Mouse (Mus musculus) hindbrain, postnatal 0 days (tissue): ENCODE results near the gene Cript. TPM values are rescaled to one million over a fixed set of nuclear protein-coding genes. Genes with fewer than 3 reads are reported as not detected.

Experiments used
- ATAC-seq: fragments of 200-750 bp; cut with Nextera tagmentation; 2 replicates; pipeline ENCODE4 v1.8.0; 2017; ENCODE audit warnings: mild to moderate bottlenecking, moderate TSS enrichment, moderate library complexity
- DNase-seq: peaks from one replicate; pipeline ENCODE4 v3.0.0-alpha.2; 2015; ENCODE audit warnings: low spot score
- H3K27ac ChIP-seq: fragments of 300-500 bp; sonication (generic); 2 replicates; pipeline ENCODE4 v1.5.1; 2014; ENCODE audit warnings: mild to moderate bottlenecking
- H3K27me3 ChIP-seq: fragments of 300-500 bp; sonication (generic); 2 replicates; pipeline ENCODE4 v1.6.1; 2014; ENCODE audit warnings: low read length, mixed read lengths; ENCODE audit not compliant: insufficient read depth
- H3K36me3 ChIP-seq: fragments of 300-500 bp; sonication (generic); 2 replicates; pipeline ENCODE4 v1.6.1; 2014; ENCODE audit warnings: low read length, mixed read lengths; ENCODE audit not compliant: insufficient read depth
- H3K4me1 ChIP-seq: fragments of 300-500 bp; sonication (generic); 2 replicates; pipeline ENCODE4 v1.6.1; 2014; ENCODE audit warnings: antibody characterized with exemption, low read length, mixed read lengths; ENCODE audit not compliant: insufficient read depth
- H3K4me2 ChIP-seq: fragments of 300-500 bp; sonication (generic); 2 replicates; pipeline ENCODE4 v1.6.1; 2014; ENCODE audit warnings: low read depth, mild to moderate bottlenecking, low read length, moderate library complexity, mixed read lengths
- H3K4me3 ChIP-seq: fragments of 300-500 bp; sonication (generic); 2 replicates; pipeline ENCODE4 v1.5.1; 2014; ENCODE audit warnings: low read length
- H3K9ac ChIP-seq: fragments of 300-500 bp; sonication (generic); replicated peaks from 2 replicates; pipeline ENCODE4 v1.6.1; 2014; ENCODE audit warnings: mild to moderate bottlenecking, low read length, moderate library complexity, mixed read lengths
- H3K9me3 ChIP-seq: fragments of 300-500 bp; sonication (generic); 2 replicates; pipeline ENCODE4 v1.6.1; 2016; ENCODE audit warnings: low read length, mixed read lengths
- CTCF ChIP-seq: IDR thresholded peaks from 2 replicates; pipeline ENCODE4 v1.5.1; 2016; ENCODE audit warnings: antibody characterized with exemption, control low read depth, low read depth
- WGBS: fragments of 180-500 bp; shearing (Covaris S2); extraction: QIAGEN DNeasy Blood & Tissue Kit; methylation state at CpG from one replicate; pipeline ENCODE4 v1.1.7; 2014; 5-methylcytosine and 5-hydroxymethylcytosine counted together
- polyA plus RNA-seq: library from polyadenylated mRNA; unstranded; fragments of >200 nt; fragmentation: Nextera tagmentation; extraction: Ambion mirVana; gene quantifications from 2 replicates; pipeline ENCODE4 v1.2.1, GENCODE M21; 2015
- total RNA-seq: library from RNA; depleted of rRNA; stranded (reverse); fragments of >200 nt; gene quantifications from 2 replicates; pipeline ENCODE4 v1.2.3, GENCODE M21; 2014; rRNA removed

The Cript gene
- total and polyA plus RNA-seq, 2 experiments from 2014 or later = 37.3 to 184 TPM

DNA sequence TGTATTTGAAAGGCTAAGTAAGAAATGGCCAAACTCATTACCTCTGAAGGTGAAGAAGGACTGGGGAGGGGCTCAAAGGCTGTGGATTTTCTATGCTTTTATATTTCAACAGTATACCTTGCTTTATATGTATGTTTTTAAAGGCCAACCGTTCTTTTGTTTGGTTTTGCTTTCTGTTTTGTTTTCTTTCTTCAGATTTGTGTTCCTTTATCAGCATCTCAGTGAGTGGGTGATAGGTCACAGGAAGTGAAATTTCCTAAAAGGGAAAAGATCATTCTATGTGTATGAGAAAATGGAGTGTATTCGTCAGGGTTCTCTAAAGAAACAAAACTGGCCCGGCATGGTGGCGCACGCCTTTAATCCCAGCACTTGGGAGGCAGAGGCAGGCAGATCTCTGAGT, 58.3 kb downstream of the Cript start:
- TF ChIP-seq CTCF = no peak
- Histone ChIP-seq H3K4me2 (no peak overlapping the region), H3K9ac (no peak overlapping the region), H3K27me3 (no peaks in the 10 kb centered on the region), H3K4me3 (no peak overlapping the region), H3K27ac (no peak overlapping the region), H3K36me3 (no peaks in the 10 kb centered on the region), H3K4me1 (no peaks in the 10 kb centered on the region), H3K9me3 (no peaks in the 10 kb centered on the region)
- ATAC-seq = no peak
- 86% methylated on average over 5 of the region's 5 CpGs for WGBS
- DNase-seq = no peak

Other genes starting within 250 kb of the Cript start
- gene Tmem247, start 108.2 kb upstream of the Cript start, total RNA-seq = not detected in 2 replicates
- not detected in 2 replicates for gene Tmem247, start 108.2 kb upstream of the Cript start, polyA plus RNA-seq
- not detected in 2 replicates for gene Atp6v1e2, start 77.7 kb upstream of the Cript start, total RNA-seq
- 0.24 TPM in 1 of 2 replicates, not detected in the other for gene Atp6v1e2, start 77.7 kb upstream of the Cript start, polyA plus RNA-seq
- gene Rhoq, start 62.5 kb upstream of the Cript start, total RNA-seq = 24.1 and 51.7 TPM in 2 replicates
- gene Rhoq, start 62.5 kb upstream of the Cript start, polyA plus RNA-seq = 5.9 and 6.7 TPM in 2 replicates
- 12.8 and 15.7 TPM in 2 replicates for gene Pigf, start 144 bp upstream of the Cript start, total RNA-seq
- gene Pigf, start 144 bp upstream of the Cript start, polyA plus RNA-seq = 31.3 and 33.3 TPM in 2 replicates
- 13.8 and 18.9 TPM in 2 replicates for gene Socs5, start 82.1 kb downstream of the Cript start, total RNA-seq
- gene Socs5, start 82.1 kb downstream of the Cript start, polyA plus RNA-seq = 12.3 and 13.7 TPM in 2 replicates
- gene Mcfd2, start 240.4 kb downstream of the Cript start, total RNA-seq = 34.6 and 36.5 TPM in 2 replicates
- gene Mcfd2, start 240.4 kb downstream of the Cript start, polyA plus RNA-seq = 40.4 and 41.0 TPM in 2 replicates